Mouse (Mus musculus) c-Kit-positive CD71-positive TER-119-positive erythroid progenitor cells, embryonic 14.5 days (primary cell): ENCODE measurements around the gene Olfr1215.
"Not testable (repeated sequence)": the region's sequence is repeated elsewhere in the genome, so short reads cannot be mapped to it uniquely, and the experiment has no call there.

ENCODE experiments used
- DNase-seq: peaks from one replicate; pipeline ENCODE4 v3.0.0-alpha.2; 2013; ENCODE audit warnings: low spot score

Olfr1215 gene

GRCm38 (mm10) chr2:89006873-89007272, at the start of gene Olfr1215:
Gene Olfr1215, minus strand, starts transcription at chr2:89006973.
- no peak for DNase-seq

DNA sequence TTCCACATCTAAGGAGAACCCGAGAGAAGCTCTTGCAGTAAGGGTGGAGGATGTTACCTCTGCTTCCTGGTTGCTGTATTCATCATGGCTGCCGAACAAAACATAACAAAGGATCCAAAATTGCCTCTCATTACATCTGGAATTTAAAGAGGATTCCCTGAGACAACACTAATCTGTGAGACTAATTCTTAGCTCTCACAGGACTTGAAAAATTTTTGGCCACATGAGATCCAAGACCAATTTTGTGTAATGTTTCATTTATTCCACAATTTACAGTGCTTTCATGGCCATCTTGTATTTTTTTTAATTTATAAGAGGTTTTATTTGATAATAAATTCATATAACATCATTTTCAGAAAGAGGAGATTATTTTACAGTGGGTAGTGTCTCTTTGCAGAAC, 25.2 kb upstream of the Olfr1215 start, which contains the start of gene Olfr1217:
Olfr1217 (minus strand) TSS at position 101 of the 400 bp plus-strand sequence.
- no peak for DNase-seq

DNA sequence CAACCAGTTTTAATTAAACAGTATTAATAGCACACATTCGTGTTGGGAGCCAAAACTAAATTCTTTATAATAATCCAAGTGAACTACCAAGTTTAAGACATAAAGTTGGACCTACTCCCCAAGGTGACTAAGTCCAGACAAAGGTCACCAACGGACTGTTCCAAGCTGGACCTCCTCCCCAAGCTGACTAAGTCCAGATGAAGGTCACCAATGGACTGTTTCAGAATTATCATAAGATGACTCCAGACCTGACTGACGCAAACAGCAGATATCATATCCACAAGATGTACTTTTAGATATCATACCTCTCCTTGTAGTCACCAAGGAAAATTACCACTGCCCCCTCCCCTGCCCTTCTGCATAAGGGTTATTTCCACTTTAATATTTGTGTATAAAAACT, 14.7 kb upstream of the Olfr1215 start:
- DNase-seq: not testable (repeated sequence)

- no peak for DNase-seq
These were observed 11.5 kb upstream of the Olfr1215 start, which contains the start of gene Olfr1216 for GRCm38 (mm10) chr2:89018240-89018639. Gene Olfr1216, minus strand, starts transcription at chr2:89018340.

- DNase-seq: no peak
These were observed 14.2 kb downstream of the Olfr1215 start, which contains the start of gene Olfr1214 for GRCm38 (mm10) chr2:88992553-88992952. Gene Olfr1214, minus strand, starts transcription at chr2:88992653.

DNA sequence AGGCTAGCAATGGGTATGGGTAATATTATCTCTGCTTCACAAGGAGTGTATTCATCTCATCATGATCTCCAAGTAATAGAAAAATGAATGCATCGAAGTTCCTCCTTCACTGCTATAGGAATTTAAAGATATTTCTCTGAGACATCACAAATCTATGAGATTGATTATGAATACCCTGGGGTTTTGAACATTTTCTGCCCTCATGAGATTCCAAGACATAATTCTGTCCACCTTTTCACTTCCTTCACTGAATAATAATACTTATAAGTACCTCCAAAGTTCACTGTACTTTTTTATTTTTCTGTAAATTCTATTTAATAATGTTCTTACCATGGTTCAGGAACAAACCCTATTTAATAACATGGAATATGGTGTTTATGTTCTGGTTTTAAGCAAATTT, 26.6 kb downstream of the Olfr1215 start, which contains the start of gene Gm13762:
Gm13762 (minus strand) TSS at position 101 of the 400 bp plus-strand sequence.
- DNase-seq: no peak

DNA sequence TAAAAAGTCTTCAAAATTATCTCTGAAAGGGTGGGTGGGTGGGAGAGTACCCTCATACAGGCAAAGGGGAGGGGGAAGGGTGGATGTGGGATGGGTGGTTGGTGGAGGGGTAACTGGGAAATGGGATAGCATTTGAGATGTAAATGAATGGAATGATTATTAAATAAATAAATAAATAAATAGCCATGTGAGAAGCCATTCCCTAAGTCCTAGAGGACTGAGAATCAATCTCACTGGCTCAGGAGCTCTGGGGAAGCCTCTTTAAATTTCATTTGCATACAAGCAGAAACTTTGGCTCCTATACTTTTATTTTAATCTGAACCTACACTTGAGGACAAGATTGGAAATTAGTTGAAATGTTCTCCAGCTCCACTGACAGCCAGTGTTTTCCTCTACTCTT, 53.1 kb downstream of the Olfr1215 start, which contains the start of gene Olfr1212:
Olfr1212 (plus strand) TSS at position 301 of the 400 bp plus-strand sequence.
- no peak for DNase-seq
